Mouse (Mus musculus): ENCODE measurements around the gene Flt1.

DNA sequence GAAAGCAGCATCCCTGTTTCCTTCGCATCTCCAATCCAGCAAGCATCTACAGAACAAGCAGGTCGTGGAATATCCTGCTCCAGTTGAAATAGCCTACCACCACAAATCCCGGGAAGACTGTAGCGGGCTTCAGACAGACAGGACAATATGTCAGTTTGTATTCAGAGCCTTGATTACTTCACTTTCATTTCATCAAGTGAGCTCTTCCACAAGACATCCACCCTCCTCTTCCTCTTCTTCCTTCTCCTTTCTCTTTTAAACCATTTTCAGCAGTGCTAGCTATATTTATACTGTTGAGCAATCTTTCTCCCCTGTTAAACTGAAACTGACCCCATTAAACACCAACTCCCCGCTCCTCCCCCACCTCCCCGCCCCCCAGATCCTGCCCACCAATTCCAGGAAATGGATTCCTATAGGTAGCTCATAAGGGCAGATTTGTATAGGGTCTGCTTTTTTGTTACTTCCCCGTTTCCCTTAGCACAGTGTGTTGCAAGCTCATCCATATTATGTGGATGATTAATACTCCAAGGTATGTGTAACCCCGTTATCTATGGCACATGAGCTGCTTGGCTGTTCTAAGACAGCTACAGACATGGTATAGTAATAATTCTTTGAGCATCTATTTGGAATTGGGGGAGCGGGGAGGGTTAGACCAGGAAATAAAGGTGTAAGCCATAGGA is 33.0 kb upstream of the Flt1 start:
- TF ChIP-seq CTCF (IDR thresholded peaks at IDR 0.05; ENCODE audit: extremely low read depth, insufficient read depth, insufficient read length, insufficient replicate concordance) (no peak), POLR2A (IDR thresholded peaks at IDR 0.05; ENCODE audit: low read depth, low read length) (no peak)
